Mouse (Mus musculus): Measurements from ENCODE around the gene Yif1a. TPM values are rescaled to one million over a fixed set of nuclear protein-coding genes. Genes with fewer than 3 reads are reported as not detected.

Yif1a gene
- polyA plus RNA-seq, 1 experiment from 2014 or later = 95.3 TPM

DNA sequence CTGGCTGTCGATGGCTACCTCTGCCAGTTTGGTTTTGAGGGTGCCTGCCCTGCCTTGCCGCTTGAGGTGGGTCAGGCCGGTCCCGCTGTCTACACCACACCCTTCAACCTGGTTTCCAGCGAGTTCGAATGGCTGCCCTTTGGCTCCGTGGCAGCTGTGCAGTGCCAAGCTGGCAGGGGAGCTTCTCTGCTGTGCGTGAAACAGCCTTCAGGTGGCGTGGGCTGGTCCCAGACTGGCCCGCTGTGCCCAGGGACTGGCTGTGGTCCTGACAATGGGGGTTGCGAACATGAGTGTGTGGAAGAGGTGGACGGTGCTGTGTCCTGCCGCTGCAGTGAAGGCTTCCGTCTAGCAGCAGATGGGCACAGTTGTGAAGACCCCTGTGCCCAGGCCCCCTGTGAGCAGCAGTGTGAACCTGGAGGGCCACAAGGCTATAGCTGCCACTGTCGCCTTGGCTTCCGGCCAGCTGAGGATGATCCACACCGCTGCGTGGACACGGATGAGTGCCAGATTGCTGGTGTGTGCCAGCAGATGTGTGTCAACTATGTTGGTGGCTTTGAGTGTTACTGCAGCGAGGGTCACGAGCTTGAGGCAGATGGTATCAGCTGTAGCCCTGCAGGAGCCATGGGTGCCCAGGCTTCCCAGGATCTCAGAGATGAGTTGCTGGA, 19.6 kb upstream of the Yif1a start:
- Histone ChIP-seq H3K4me1 (replicated peaks; ENCODE audit: control insufficient read depth, insufficient read depth, low read length) (peaks cover 28% of the 10 kb centered on the region), H3K36me3 (ENCODE audit: control insufficient read depth, insufficient read depth, low read length) (no peaks in the 10 kb centered on the region), H3K9me3 (ENCODE audit: control insufficient read depth, low read length) (no peaks in the 10 kb centered on the region), H3K4me3 (ENCODE audit: low read length) (peak overlapping the region; percentile 62), H3K27ac (ENCODE audit: low read length) (no peak overlapping the region; the same call in 1 of the 2 replicates), H3K27me3 (ENCODE audit: control insufficient read depth, insufficient read depth, low read depth, low read length) (peaks cover 19% of the 10 kb centered on the region), H3K9ac (ENCODE audit: low read length) (peak overlapping the region; percentile 76), H3K4me2 (ENCODE audit: low read depth, low read length) (peak overlapping the region; percentile 83)
- ATAC-seq (ENCODE audit: low read depth) = no peak
- WGBS = 23% methylated on average over 21 of the region's 21 CpGs

DNA sequence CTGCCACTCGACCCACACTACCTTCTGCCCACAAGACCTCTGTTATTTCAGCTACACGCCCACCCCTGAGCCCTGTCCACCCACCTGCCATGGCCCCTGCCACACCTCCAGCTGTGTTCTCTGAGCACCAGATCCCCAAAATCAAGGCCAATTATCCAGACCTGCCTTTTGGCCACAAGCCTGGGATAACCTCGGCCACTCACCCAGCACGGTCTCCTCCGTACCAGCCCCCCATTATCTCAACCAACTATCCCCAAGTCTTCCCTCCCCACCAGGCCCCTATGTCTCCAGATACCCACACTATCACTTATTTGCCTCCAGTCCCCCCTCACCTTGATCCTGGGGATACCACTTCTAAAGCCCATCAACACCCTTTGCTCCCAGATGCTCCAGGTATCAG, 18.9 kb upstream of the Yif1a start:
- Histone ChIP-seq H3K27me3 (ENCODE audit: control insufficient read depth, insufficient read depth, low read depth, low read length) (peaks cover 19% of the 10 kb centered on the region), H3K9ac (ENCODE audit: low read length) (peak overlapping the region; percentile 48), H3K9me3 (ENCODE audit: control insufficient read depth, low read length) (no peaks in the 10 kb centered on the region), H3K4me2 (ENCODE audit: low read depth, low read length) (peak overlapping the region; percentile 83), H3K4me3 (ENCODE audit: low read length) (peak overlapping the region; percentile 62), H3K27ac (ENCODE audit: low read length) (peak overlapping the region; percentile 20; the same call in 1 of the 2 replicates), H3K4me1 (replicated peaks; ENCODE audit: control insufficient read depth, insufficient read depth, low read length) (peaks cover 28% of the 10 kb centered on the region), H3K36me3 (ENCODE audit: control insufficient read depth, insufficient read depth, low read length) (no peaks in the 10 kb centered on the region)
- ATAC-seq (ENCODE audit: low read depth) = no peak
- 65% methylated on average over 5 of the region's 5 CpGs for WGBS

DNA sequence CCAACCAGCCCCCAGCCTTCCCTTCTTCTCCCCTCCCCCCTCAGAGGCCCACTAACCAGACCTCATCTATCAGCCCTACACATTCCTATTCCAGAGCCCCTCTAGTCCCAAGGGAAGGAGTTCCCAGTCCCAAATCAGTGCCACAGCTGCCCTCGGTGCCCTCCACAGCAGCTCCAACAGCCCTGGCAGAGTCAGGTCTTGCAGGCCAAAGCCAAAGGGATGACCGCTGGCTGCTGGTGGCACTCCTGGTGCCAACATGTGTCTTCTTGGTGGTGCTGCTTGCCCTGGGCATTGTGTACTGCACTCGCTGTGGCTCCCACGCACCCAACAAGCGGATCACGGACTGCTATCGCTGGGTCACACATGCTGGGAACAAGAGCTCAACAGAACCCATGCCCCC, 18.4 kb upstream of the Yif1a start:
- Histone ChIP-seq H3K9ac (ENCODE audit: low read length) (peak overlapping the region; percentile 48), H3K27ac (ENCODE audit: low read length) (peak overlapping the region; percentile 20; the same call in 1 of the 2 replicates), H3K4me1 (replicated peaks; ENCODE audit: control insufficient read depth, insufficient read depth, low read length) (peaks cover 26% of the 10 kb centered on the region), H3K27me3 (ENCODE audit: control insufficient read depth, insufficient read depth, low read depth, low read length) (peaks cover 19% of the 10 kb centered on the region), H3K36me3 (ENCODE audit: control insufficient read depth, insufficient read depth, low read length) (no peaks in the 10 kb centered on the region), H3K4me2 (ENCODE audit: low read depth, low read length) (peak overlapping the region; percentile 83), H3K4me3 (ENCODE audit: low read length) (peak overlapping the region; percentile 62), H3K9me3 (ENCODE audit: control insufficient read depth, low read length) (no peaks in the 10 kb centered on the region)
- WGBS = 62% methylated on average over 7 of the region's 7 CpGs
- no peak for ATAC-seq (ENCODE audit: low read depth)

DNA sequence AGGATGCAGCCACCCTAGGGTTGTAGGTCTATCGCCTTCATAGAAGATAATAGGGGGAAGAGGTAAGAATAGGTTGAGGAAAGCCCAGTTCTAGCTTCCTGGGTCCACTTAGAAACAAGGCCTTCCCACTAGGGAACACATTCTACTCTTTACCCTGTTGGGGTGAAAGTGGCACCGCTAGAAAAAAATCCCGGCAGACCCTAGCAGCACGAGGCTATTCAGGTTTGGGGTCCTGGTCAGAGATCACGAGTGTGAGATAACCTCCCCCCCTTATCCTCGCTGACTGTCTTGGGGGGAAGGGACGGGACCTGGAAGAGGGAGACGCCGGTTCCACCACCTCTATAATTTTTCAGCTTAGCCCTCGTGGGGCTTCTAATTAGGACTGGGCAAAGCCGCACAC, 17.3 kb upstream of the Yif1a start:
- Histone ChIP-seq H3K36me3 (ENCODE audit: control insufficient read depth, insufficient read depth, low read length) (no peaks in the 10 kb centered on the region), H3K9ac (ENCODE audit: low read length) (peak overlapping the region; percentile 48), H3K4me2 (ENCODE audit: low read depth, low read length) (peak overlapping the region; percentile 83), H3K27me3 (ENCODE audit: control insufficient read depth, insufficient read depth, low read depth, low read length) (peaks cover 24% of the 10 kb centered on the region), H3K27ac (ENCODE audit: low read length) (peak overlapping the region; percentile 83), H3K4me3 (ENCODE audit: low read length) (peak overlapping the region; percentile 62), H3K4me1 (replicated peaks; ENCODE audit: control insufficient read depth, insufficient read depth, low read length) (peaks cover 21% of the 10 kb centered on the region), H3K9me3 (ENCODE audit: control insufficient read depth, low read length) (no peaks in the 10 kb centered on the region)
- ATAC-seq (ENCODE audit: low read depth) = no peak
- WGBS = 7% methylated on average over 11 of the region's 11 CpGs

DNA sequence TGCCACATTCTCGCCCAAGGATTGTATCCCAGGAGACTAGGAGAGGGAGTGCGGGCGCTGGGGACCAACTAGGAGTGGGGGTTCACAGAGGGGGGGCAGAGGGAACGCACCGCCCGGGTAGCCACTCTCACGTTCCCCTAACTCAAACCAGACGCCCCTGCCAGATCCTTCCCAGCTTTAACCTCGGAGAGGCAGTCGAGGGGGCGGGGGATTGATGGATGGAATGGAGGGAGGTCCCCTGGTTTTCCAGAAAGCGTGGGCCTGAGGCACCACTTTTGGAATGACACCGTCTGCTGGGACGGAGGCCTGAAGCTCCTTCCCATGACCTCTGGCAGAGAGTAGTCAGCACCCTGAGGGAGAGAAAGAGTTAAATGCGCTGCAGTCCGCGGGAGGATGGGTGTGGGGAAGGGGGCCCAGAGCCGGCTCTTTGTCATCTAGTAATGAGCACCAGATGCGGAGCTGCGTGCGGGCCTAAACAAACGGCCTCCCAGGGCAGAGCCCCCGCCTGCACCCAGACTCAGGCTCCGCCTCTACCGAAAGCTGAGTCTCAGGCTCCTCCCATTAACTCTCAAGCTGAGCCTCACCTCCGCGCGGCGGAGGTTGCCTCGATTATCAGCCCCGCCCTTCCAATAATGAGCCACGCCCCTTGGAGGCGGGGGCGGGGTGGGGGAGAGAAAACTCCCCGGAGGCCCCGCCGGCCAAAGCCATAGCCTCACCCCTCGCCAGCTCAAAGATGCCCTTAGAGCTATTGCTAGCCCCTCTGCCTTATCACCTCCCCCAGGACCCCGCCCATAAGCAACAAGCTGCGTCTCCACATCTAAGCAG, 16.6 kb upstream of the Yif1a start:
- H3K9me3 ChIP-seq (ENCODE audit: control insufficient read depth, low read length) = no peaks in the 10 kb centered on the region
- ATAC-seq (ENCODE audit: low read depth) = peak; percentile 86
- peaks cover 21% of the 10 kb centered on the region for H3K4me1 ChIP-seq (replicated peaks; ENCODE audit: control insufficient read depth, insufficient read depth, low read length)
- H3K4me3 ChIP-seq (ENCODE audit: low read length) = peak overlapping the region; percentile 62
- H3K27me3 ChIP-seq (ENCODE audit: control insufficient read depth, insufficient read depth, low read depth, low read length) = peaks cover 24% of the 10 kb centered on the region
- under 1% methylated on average over 39 of the region's 40 CpGs for WGBS
- H3K36me3 ChIP-seq (ENCODE audit: control insufficient read depth, insufficient read depth, low read length) = no peaks in the 10 kb centered on the region
- H3K9ac ChIP-seq (ENCODE audit: low read length) = peak overlapping the region; percentile 48
- peak overlapping the region; percentile 83 for H3K4me2 ChIP-seq (ENCODE audit: low read depth, low read length)
- H3K27ac ChIP-seq (ENCODE audit: low read length) = peak overlapping the region; percentile 83

DNA sequence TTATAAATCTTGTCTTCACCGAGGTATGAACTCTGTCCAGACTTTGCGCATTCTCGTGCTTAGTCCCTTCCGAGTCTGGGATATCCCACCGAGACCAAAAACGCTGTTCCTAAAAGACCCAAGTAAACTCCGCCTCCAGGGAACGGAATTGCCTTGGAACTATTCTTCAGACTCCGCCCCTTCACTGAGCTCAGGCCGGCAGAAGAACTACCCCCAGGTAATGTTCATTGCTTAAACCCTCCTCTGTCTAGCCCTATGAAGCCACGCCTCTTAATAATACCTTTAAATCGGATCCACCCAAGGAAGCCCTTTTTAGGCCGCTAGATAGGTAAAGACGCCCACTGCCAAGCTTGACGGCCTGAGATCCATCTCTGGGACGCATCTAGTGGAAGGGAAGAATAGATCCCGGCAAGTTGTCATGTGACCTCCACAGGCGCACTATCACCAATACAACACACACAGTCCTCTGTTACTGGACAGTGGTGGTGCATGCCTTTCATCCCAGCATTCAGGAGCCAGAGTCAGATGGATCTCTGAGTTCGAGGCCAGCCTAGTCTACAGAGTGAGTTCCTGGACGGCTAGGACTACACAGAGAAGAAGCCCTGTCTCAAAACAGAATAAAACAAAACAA, 15.8 kb upstream of the Yif1a start:
- peak overlapping the region; percentile 62 for H3K4me3 ChIP-seq (ENCODE audit: low read length)
- H3K27ac ChIP-seq (ENCODE audit: low read length) = peak overlapping the region; percentile 83
- H3K4me1 ChIP-seq (replicated peaks; ENCODE audit: control insufficient read depth, insufficient read depth, low read length) = peaks cover 14% of the 10 kb centered on the region
- H3K27me3 ChIP-seq (ENCODE audit: control insufficient read depth, insufficient read depth, low read depth, low read length) = peaks cover 24% of the 10 kb centered on the region
- ATAC-seq (ENCODE audit: low read depth) = peak; percentile 7
- peak overlapping the region; percentile 48 for H3K9ac ChIP-seq (ENCODE audit: low read length)
- 2% methylated on average over 20 of the region's 20 CpGs for WGBS
- peak overlapping the region; percentile 83 for H3K4me2 ChIP-seq (ENCODE audit: low read depth, low read length)
- H3K9me3 ChIP-seq (ENCODE audit: control insufficient read depth, low read length) = no peaks in the 10 kb centered on the region
- H3K36me3 ChIP-seq (ENCODE audit: control insufficient read depth, insufficient read depth, low read length) = no peaks in the 10 kb centered on the region

DNA sequence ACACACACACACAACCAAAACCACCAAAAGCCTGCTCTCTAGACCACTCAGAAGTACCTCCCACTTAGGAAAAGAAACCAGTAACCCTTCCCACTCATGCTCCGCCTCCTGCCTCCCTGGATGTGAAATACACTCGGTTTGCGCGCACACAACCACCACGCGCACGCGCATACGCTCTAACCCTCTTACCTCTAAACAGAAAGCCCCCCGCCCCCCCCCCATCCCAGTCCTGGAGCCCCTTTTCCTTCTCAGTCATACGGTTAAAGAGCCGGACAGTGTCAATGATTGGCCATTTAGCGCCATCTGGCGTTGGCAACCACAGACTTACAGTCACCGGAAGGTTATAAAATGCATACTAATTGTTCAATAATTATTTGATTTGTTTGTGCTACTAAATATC, 15.3 kb upstream of the Yif1a start:
- peaks cover 21% of the 10 kb centered on the region for H3K27me3 ChIP-seq (ENCODE audit: control insufficient read depth, insufficient read depth, low read depth, low read length)
- peak overlapping the region; percentile 83 for H3K4me2 ChIP-seq (ENCODE audit: low read depth, low read length)
- no peaks in the 10 kb centered on the region for H3K9me3 ChIP-seq (ENCODE audit: control insufficient read depth, low read length)
- under 1% methylated on average over 15 of the region's 15 CpGs for WGBS
- peak; percentile 19; the same call in 1 of the 2 replicates for ATAC-seq (ENCODE audit: low read depth)
- no peaks in the 10 kb centered on the region for H3K36me3 ChIP-seq (ENCODE audit: control insufficient read depth, insufficient read depth, low read length)
- no peak overlapping the region for H3K9ac ChIP-seq (ENCODE audit: low read length)
- no peak overlapping the region; the same call in 1 of the 2 replicates for H3K27ac ChIP-seq (ENCODE audit: low read length)
- H3K4me3 ChIP-seq (ENCODE audit: low read length) = peak overlapping the region; percentile 62
- peaks cover 9% of the 10 kb centered on the region for H3K4me1 ChIP-seq (replicated peaks; ENCODE audit: control insufficient read depth, insufficient read depth, low read length)

DNA sequence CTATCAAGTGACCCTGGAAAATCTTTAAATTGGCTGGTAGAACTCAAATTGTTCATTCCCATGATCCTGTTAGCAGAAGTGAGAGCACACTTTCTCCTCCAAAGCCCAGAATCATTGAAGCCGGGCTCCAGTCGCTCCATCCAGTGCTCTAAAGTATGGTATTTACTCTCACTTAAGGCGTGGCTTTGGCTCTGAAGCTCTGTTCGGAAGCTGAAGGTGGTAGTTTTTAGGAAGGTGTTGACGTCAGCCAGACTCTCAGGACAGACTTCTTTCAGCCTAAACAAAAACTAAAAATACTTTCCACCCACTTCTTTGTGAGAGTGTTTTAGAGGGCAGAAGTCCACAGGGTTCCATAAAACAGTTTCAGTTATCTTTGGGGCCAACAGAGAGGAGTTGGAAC, 14.8 kb upstream of the Yif1a start:
- Histone ChIP-seq H3K27ac (ENCODE audit: low read length) (no peak overlapping the region), H3K4me3 (ENCODE audit: low read length) (no peak overlapping the region), H3K9ac (ENCODE audit: low read length) (no peak overlapping the region), H3K4me2 (ENCODE audit: low read depth, low read length) (0 out of 2 replicates have a peak overlapping the region, but pooled peaks have one; percentile 83), H3K4me1 (replicated peaks; ENCODE audit: control insufficient read depth, insufficient read depth, low read length) (peaks cover 7% of the 10 kb centered on the region), H3K27me3 (ENCODE audit: control insufficient read depth, insufficient read depth, low read depth, low read length) (peaks cover 18% of the 10 kb centered on the region), H3K9me3 (ENCODE audit: control insufficient read depth, low read length) (no peaks in the 10 kb centered on the region), H3K36me3 (ENCODE audit: control insufficient read depth, insufficient read depth, low read length) (no peaks in the 10 kb centered on the region)
- WGBS = 15% methylated on average over 5 of the region's 5 CpGs
- ATAC-seq (ENCODE audit: low read depth) = no peak

DNA sequence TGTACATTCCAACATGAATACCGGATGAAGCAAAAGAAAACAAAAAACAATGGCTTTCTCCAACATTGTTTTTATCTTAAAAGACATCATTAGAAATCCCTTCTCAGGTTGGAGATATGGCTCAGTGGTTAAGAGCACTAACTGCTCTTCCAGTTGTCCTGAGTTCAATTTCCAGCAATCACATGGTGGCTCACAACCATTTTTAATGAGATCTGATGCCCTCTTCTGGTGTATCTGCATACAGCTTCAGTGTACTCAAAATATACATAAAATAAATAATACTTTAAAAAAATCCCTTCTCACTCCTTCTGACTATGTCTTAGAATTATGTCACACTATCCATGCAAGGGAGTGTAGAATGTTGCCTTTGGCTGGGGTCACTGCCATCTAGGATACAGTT, 9.1 kb upstream of the Yif1a start:
- no peaks in the 10 kb centered on the region for H3K4me1 ChIP-seq (replicated peaks; ENCODE audit: control insufficient read depth, insufficient read depth, low read length)
- peaks cover 40% of the 10 kb centered on the region for H3K27me3 ChIP-seq (ENCODE audit: control insufficient read depth, insufficient read depth, low read depth, low read length)
- H3K4me2 ChIP-seq (ENCODE audit: low read depth, low read length) = no peak overlapping the region
- no peak overlapping the region for H3K9ac ChIP-seq (ENCODE audit: low read length)
- H3K4me3 ChIP-seq (ENCODE audit: low read length) = no peak overlapping the region
- H3K27ac ChIP-seq (ENCODE audit: low read length) = no peak overlapping the region
- WGBS = 88% methylated on average over 1 of the region's 1 CpGs
- ATAC-seq (ENCODE audit: low read depth) = no peak
- H3K9me3 ChIP-seq (ENCODE audit: control insufficient read depth, low read length) = no peaks in the 10 kb centered on the region
- H3K36me3 ChIP-seq (ENCODE audit: control insufficient read depth, insufficient read depth, low read length) = no peaks in the 10 kb centered on the region

All from lung, embryonic 16.5 days (tissue).